Mouse (Mus musculus): ENCODE measurements around the gene Picalm.
"Not testable (repeated sequence)": the region's sequence is repeated elsewhere in the genome, so short reads cannot be mapped to it uniquely, and the experiment has no call there.

The Picalm gene

DNA sequence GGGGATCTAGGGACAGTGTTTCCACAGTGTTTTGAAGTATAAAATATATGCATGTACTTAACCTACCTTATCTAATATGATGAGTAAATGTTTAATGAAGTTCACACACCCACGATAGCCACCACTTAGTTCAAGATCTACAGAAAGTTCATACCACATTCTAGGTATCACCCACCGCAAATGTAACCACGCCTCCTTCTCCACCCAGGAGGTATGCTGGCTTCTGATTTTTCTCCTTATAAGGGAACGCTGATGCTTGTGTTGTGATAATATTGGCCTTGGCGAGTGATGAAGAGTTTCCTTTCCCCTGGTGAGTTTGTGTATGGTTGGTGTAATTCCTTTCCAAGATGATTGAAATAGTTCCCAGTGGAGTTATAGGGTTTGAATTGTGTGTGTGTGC lies 88.1 kb downstream of the Picalm start:
- DNase-seq = no peak

- no peak for DNase-seq
Observed at GRCm38 (mm10) chr7:90221487-90221886, 91.5 kb downstream of the Picalm start.

GRCm38 (mm10) chr7:90228075-90228474 lies 98.1 kb downstream of the Picalm start:
- DNase-seq = no peak

DNA sequence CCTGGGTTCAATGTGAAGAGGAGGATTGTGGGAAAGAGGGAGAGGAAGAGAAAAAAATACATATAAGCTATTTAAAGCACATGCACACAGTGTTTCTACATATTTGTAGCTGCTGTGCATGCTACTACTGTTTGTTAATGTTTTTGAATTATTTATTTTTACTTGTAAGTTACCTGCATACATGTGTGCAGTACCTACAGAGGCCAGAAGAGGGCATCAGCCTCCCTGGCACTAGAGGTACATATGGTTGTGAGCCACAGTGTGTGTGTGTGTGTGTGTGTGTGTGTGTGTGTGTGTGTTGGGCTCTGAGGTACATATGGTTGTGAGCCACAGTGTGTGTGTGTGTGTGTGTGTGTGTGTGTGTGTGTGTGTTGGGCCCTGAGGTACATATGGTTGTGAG lies 98.9 kb downstream of the Picalm start:
- DNase-seq = not testable (repeated sequence)

DNA sequence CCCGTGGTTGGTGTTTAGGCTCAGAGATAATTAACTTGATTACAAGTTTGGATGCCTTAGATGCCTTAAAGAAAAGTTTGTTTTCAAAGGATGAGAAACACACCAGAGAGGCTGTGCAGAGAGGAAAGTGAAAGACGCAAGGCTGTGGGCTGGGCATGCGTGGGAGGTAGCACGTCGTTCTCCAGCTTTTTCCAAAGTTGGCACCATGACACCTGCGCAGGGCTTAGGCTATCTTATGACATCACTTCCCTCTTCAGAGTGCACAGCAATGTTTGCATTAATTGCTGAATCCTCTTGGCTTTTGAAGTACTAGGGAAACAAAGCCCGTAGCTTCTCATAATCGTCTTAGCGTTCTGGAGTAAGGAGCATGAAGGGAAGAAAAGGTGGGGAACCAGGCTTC lies 101.4 kb downstream of the Picalm start:
- DNase-seq = no peak

DNA sequence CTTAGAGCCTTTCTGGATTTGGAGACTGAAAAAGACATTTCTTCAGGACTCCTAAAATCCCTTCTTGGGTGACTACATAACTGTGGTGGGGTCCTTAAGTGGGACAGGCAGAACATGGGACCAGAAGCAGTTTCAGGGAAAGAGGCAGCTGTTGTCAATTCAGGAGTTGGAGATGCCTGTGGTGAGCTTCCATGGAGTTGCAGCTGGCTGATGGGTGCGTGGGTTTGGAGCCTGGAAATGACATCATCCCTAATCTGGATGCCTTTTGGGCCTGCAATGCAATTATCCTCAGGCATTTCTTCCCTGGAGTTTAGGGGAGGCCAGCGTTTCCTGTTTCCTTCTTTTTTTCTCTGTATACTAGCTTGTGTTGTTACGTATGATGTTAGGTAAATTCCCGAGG lies 103.9 kb downstream of the Picalm start:
- no peak for DNase-seq

DNA sequence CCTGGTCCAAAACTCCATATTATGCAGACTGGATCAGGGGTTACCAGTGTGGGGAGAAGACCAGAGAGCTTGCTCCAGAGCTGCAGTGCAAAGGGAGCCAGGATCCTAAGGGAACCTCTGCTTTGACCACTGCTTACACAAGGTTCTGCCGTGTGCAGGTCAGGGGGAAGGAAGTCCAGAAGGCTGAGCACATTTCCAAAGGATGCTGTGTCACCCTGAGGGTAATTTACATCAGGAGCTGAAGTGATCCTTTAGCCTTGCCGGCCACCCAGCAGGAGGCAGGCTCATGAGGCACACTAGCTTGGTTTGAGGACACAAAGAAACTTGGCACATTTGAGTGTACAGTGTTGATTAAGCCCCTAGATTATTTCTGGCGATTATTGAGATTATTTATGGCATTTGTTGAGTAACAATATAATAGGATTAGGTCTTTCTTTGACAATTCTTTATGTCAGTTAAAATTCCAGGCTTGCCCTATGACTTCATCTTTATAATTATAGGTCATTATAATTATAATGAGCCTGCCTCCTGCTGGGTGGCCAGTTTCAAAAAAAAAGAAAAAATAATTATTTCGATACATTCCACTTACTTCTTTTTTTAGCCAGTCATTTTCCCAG lies 106.4 kb downstream of the Picalm start:
- no peak for DNase-seq

GRCm38 (mm10) chr7:90243151-90243550 lies 113.1 kb downstream of the Picalm start:
- DNase-seq = no peak

DNA sequence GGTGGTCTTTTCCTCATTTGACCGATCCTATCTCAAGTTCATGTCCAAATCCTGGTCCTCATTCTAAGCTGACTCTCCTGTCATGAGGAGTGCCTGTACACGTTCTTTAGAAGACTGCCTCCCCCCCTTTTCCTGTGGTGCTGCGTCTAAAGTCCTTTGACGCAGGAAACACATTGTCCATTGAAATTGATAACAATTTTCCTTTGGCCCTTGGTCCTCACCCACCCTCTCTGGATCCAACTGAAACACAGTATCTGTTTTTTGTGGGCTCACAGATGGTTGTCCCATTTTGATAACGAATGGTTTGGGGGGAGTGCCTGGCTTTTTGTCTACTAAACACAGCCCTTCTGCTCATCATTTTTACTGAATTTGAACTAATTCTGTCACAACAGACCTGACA lies 113.6 kb downstream of the Picalm start:
- DNase-seq = no peak

DNA sequence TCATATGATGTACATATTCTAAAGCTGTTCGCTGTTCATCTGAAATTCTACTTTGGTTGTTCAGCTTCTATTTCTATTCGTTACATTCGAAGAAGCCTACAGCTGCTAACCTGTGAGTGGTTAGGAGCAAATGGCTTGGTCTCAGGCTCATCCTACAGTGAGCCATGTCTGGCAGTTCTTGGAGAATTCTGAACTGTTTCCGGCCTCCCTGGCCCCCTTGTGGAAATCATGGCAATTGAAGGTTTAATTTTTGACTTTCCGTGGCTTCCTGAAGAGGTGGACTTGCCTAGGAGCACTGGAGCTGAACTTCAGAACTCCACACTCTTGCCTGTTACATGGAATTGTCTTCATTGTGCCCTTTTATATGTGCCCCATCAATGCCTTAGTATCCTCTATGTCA lies 122.9 kb downstream of the Picalm start:
- no peak for DNase-seq

GRCm38 (mm10) chr7:90258701-90259100 lies 128.7 kb downstream of the Picalm start:
- DNase-seq = no peak

- no peak for DNase-seq
Observed at GRCm38 (mm10) chr7:90259899-90260298, 129.9 kb downstream of the Picalm start.

- DNase-seq = no peak
Observed at GRCm38 (mm10) chr7:90261902-90262599, 132.0 kb downstream of the Picalm start.

Data from cerebellum, adult 11-12 months (tissue).